Mouse (Mus musculus) heart, adult 9 months (tissue): ENCODE data around the gene Rpl35a.
"Not testable (repeated sequence)": the region's sequence is repeated elsewhere in the genome, so short reads cannot be mapped to it uniquely, and the experiment has no call there.

ENCODE experiments used
- DNase-seq, 2 experiments: peaks; one replicate each; pipeline ENCODE4 v3.0.0; 2022; ENCODE audit warnings: low spot score in 2 of 2

Rpl35a gene

DNA sequence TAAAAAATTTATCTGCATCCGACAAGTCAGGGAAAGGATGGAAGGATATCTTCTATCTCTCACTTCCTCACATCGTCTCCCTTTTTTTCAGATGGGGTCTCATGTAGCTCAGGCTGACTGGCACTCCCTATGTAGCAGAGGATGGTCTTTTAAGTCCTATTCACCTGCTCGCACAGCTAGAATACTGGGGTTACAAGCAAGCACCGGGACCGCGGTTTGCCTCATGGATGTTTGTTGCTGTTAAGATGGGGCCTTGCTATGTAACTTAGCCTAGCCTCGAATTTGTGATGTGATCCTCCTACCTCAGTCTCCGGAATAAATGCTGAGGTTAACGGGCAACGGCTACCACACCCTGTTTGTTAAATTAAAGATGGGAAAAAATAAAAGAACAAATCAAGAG is 598 bp upstream of the Rpl35a start:
- peak in 1 of 2 experiments; percentile 13 for DNase-seq

DNA sequence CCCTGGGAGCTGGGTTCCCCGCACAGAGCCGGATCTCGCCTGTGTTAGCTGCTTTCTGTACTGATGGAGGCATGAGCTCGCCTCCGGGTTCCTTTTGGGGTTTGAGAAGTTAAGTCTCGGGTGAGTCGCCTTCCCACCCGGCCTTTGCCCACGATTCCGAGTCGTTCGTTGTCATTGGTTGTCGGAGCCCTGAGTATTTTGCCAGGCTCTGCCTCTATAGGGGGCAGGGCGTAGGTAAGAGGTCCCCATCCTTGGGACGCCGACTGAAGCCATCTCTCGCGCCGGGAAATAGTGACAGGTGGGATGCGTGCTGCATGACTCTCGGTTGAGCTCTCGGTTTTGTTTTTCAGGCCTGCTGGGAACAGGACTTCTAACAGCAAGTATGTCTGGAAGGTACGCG is 533 bp downstream of the Rpl35a start:
- no peak for DNase-seq

DNA sequence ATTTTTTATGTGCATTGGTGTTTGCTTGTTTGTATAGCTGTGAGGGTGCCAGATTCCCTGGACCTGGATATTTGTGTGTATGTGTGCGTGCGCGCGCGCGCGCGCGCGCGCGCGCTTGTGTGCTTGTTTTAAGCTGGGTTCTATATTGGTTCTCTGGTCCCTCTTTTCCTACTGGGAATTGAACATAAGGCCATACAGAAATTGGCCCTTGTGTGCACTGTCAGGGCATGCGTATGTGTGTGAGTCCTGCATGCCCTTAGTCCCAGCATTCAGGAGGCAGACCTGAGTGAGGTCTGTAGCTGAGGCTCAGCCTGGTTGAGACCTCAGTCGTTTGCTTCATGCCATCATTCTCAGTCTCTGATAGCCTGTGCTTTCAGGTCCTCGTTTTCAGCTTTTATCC is 1.8 kb downstream of the Rpl35a start:
- DNase-seq, result no peak

DNA sequence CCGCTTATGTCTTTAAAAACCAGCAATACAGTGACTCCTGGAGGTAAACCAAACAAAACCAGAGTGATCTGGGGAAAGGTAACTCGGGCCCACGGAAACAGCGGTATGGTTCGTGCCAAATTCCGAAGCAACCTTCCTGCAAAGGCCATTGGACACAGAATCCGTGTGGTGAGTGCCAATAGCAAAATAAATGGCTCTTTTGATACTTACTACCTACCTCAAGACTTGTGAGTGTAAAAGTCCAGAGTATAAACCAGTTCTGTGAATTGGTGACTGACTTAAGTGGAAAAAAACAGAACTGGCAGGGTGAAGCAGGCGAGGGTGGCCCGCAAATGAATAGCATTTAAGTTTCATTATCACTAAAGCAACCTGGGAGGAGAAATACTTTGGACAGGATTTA is 2.4 kb downstream of the Rpl35a start:
- not testable (repeated sequence) for DNase-seq

DNA sequence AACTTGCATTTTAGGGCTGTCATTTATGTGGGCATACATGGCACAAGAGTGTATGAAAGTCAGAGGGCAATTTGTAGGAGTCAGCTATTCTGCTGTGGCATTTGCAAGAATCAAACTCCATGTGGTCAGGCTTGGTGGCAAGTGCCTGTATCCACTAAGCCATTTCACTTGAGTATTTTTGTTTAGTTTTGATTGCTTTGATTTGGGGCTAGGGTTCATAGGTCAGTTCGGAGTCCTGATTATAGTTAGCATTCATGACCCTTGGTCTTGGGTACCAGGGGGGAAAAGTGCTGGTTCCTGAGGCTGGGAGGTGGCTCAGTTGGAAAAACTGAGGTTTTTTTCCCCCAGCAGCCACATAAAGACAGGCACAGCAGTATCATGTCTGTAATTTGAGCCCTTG is 3.2 kb downstream of the Rpl35a start:
- no peak for DNase-seq

DNA sequence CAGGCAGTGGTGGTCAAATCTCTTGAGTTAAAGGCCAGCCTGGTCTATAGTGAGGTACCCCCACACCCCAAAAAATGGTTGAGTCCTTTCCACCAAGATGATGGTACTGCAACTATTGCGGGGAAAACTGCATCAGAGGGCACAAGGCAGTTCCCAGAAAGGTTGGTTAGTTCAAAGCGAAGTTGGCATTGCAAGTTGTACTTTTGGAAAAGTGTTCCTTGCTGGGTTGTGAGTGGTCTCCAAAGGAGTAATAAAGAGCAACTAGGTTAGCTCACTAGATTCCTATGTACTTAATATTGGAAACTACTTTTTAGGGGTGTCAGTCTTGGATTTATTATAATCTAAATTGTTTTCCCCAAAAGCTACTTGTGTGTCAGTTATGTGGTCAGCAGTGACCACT is 4.7 kb downstream of the Rpl35a start:
- DNase-seq, result no peak

DNA sequence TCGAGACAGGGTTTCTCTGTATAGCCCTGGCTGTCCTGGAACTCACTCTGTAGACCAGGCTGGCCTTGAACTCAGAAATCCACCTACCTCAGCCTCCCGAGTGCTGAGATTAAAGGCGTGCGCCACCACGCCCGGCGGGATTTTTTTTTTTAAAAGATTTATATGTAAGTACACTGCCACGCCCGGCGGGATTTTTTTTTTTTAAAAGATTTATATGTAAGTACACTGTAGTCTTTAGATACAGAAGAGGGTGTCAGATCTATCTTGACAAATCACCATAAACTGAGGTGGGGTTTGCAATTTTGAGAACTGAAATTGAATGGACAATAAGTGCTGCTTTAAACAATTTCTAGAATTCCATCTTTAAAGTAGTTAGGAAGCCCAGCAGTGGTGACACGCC is 5.1 kb downstream of the Rpl35a start:
- DNase-seq, result no peak

DNA sequence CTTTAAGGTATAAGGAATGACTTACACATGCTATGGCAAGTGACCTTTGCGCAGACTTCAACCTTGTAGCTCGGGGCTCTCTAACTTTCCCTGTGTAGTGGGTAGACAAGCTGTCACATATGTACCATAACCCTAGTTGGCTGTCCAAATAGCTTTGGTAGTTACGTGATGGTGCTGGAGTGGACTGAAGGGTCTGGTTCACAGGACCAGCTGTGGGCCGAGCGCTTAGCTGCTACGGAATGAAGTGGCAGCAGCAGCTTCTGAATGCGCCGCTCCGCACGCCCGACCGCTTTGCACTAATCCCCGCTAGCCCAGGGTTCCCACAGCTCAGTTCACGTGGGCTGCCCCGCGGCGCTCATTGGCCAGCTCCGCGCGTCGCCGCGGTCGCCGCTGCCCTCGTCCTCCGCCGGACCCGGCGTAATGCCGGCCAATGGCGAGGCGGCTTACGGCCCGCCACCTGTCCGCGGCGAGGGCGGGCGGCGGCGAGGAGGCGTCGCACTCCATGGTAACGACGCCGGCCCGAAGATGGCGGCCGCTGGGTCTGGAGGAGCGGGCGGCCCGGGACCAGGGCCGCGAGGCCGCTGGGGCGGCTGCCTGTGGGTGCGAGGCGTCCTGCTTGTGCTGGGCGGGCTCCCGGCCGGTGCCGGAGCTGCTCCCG is 5.9 kb downstream of the Rpl35a start, which contains the start of gene Lmln:
Gene Lmln, plus strand, starts transcription at position 498 of the 658 bp plus-strand sequence.
- peak; percentile 90 to 91 for DNase-seq

DNA sequence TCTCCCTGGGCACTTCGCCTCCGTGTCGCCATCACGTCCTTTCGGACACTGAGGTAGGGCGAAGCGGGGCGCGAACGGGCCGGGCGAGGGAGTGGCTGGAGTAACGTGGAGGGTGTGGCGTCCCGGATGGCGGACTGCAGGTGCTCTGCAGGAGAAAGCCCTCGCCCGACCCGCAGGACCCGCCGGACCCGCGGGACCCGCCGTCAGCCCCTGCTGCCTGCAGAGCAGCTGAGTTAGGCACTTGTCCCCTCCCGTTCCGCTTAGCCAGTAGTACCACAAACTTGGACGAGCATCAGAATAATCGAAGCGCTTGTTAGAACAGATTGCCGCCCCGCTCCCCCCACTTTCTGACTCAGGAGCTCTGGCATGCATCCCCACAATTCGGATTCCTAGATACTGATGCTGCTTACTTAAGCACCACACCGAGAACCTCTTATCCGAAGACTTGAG is 6.5 kb downstream of the Rpl35a start:
- DNase-seq, result no peak

DNA sequence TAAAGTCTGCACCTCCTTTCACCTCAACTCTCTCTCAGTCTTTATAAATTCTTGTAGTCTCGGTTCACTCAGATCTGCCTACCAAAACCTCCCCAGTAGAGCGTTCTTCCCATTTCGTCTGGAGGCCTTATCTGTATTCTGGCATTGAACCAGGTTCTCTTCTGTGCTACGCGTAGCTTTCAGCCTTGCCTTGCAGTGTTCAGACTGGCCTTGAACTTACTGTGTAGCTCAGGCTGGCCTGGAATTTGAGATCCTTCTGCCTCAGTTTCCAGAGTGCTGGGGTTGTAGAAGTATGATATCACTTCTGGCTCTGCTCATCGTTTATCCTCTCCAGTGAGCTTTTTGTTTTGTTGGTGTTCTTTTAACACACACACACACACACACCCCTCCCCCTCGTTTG is 7.0 kb downstream of the Rpl35a start:
- DNase-seq, result no peak

DNA sequence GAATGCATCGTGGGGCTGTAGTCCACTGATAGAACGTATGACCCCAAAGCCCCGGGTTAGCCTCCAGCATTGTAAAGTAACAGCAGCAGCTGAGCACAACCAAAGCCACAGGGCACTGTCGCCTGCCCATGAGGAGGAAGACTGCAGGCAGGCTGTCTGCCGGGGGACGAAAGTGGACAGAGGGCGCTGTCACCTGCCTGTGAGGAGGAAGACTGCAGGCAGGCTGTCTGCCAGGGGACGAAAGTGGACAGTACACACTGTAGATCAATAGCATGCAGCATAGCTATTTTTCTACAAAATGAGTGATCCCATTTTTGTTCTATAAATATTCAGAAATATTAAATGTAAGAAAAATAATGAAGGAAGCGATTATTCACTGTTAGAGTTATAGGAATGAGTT is 8.4 kb downstream of the Rpl35a start:
- no peak for DNase-seq

DNA sequence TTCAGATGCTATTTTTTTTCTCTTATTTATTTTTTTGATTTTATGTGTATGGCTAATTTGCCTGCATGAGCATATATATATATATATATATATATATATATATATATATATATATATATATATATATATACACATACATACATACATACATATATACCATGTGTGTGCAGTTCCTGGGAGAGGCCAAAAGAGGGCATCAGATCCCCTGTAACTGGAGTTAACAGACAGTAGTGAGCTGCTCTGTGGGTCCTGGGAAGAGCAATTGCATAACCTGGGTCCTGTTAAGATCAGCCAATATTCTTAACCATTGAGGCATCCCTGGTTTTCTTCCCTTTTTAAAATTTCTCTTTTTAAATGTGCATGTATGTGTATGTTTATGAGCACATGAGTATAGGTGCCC is 14.7 kb downstream of the Rpl35a start:
- no peak for DNase-seq

DNA sequence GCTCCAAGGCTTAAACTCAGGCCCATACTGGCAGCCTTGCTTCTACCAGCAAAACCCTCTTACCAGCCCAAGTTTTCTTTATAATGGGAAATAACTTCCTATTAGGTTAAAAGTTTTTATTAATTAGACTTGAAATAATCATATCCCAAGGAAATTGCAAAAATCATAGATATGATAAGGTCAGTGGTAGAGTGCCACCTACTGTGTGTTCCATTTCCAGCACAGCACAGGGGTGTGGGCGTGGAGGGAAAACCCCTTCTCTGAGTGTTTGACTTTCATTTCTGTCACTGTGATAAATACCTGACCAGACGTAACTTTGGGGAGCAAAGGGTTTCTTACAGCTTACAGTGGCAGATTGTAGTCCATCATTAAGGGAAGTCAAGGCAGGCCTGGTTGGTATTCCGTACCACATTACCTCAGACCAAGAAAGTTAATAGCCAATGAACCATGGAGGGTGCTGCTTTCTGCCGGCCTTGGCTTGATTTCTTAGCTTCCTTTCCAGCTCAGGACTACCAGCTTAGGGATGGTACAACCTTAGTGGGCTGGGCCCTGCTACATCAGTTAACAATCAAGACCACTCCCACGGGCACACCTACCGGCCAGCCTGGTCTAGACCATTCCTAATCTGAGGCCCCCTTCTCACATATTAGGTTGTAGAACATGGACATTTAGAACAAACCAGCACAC is 16.8 kb downstream of the Rpl35a start:
- DNase-seq, result no peak

DNA sequence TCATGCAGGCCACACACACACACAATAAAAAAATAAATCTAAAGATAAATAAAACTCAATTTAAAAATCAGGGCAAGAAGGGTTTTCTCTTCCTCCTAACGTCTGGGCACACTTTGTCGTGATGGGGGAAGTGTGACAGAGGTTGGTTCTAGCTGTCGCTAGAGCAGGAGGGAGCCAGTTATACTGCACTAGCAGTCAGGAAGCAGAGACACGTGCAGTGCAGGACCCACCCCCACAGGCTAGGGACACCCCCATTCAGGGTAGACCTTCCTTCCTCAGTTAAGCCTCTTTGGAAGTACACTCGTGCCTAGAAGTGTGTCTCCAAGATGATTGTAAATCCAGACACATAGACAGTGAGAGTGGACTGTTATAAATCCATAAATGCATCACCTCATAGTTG is 18.7 kb downstream of the Rpl35a start:
- no peak for DNase-seq

DNA sequence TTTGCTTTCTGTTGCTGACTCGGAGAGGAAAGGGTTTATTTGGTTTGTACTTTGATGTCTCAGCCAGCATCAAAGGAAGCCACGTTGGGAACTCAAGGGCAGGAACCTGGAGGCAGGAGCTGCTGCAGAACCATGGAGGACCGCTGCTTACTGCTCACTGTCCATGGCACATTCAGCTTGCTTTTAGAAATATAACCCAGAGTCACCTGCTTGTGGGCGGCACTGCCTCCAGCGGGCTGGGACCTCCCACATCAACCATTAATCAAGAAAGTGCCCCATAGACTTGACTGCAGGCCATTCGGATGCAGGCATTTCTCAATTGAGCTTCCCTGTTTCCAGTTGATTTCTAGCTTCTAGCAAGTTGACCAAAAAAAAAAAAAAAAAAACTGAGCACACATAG is 19.8 kb downstream of the Rpl35a start:
- no peak for DNase-seq

DNA sequence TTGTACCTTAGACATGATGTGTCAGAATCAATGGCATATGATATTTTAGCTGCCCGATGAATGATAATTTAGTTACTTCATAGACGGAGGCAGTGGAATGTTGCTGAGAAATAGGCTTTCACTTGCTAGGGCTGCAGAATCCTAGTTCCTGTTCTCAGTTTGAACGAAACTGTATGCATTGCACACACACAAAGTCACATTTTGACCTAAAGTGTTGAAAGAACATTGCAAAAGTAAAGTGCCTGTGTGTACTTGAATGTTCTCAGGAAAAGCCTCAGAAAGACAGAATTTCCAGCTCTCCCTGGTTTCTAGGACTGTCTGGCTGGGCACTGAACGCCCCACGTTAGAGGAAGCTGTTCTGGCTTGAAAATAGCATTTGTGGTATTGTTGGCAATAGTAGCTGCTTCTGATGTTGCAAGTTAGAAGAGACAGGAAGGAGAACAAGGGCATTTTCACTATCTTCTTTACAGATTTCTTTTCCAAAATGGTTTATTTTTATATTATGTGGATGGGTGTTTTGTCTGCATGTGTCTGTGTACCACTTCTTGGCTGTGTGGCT is 20.9 kb downstream of the Rpl35a start:
- no peak for DNase-seq

DNA sequence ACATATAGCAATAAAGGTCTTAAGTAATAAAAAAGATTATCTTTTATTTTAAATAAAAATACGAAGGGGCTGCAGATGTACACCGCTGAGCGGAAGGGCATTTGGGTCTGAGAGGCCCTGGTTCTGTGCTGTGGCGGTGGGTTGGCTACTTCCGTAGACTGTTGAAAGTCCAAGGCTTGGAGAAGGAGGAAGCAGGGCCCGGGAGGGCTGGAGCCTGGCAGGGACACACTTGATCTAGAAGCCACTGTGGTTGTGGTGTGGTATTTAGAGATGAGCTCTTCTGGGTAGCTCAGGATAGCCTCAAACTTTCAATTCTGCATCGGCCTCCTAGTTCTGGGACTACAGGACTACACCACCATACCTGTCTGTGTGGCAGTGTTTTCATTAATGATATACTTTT is 23.8 kb downstream of the Rpl35a start:
- no peak for DNase-seq

DNA sequence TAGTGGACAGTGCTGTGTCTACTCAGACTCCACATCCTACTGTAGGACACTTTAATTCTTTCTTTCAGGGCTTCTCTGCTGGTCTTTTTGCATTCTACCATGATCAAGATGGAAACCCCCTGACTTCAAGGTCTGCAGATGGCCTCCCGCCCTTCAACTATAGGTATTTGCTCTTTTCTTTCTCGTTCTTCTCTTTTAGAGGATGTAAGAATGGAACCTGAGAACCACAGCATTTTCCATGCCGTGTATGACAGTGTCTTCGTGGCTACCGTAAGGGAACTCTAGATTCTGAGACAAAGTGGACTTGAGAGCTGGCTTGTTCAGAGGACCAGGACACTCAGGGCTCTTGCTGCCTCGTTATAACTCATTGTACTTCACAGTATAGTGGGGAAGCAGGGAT is 26.7 kb downstream of the Rpl35a start:
- DNase-seq, result no peak

DNA sequence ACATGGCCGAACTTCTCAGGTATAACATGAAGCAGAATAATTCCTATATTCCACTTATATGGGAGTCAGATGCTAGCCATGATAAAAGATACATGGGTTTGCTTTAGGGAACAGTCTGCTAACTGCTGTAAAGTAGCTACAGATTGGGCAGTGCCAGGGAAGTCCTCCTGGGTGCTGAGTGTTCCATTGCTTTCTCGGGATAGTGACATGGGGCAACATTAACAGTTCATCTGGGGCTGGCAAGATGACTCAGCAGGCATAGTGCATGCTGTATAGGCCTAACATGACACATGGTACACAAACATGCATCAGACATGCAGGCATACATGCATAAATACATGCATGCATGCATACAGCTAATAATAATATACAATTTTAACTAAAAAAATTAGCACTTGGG is 27.7 kb downstream of the Rpl35a start:
- DNase-seq, result no peak

DNA sequence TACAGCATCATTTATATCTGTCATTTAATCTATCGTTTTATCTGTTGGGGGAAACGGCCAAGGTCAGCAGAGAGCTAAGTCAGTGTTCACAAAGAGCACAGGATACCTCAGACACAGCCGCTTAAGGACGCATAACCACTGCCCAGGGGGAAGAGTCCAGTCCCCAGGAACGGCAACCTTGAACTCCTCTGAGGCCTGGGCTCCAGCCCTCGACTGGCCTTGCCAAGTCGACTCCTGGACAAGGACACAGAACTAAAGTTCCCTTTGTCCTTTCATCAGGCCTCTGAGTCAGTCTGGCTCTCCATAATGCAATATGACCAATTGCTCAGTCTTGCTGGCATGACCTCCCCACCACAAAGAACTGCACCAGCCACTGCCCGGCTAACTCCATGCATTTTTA is 29.4 kb downstream of the Rpl35a start:
- DNase-seq, result no peak
